8 mouse cellular contexts compared by ENCODE assay signal in the genomic region with DNA sequence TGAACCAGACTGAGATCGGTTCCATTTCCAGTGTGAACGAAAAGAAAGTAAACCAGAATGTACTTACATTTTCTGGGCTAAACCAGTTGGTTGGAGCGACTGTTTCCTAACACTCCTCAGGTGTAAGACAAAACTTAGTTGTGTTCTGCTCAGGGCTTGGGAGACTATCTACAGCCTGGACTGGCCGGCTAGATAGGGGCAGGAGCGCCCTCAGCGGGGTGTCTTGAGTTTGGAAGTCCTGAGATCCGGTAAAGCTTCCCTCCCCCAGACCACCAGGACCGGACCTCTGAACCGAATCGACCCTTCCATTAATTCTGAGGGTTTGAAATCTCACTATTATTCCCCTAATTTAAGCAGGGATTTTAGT. TPM values are rescaled to one million over a fixed set of nuclear protein-coding genes. Genes with fewer than 3 reads are reported as not detected.
A peak's percentile ranks its signal among the peaks of the same experiment; 100 is the strongest.
DNase-seq lines count a peak whose midpoint lies in the region; ATAC-seq lines count a peak whose summit lies in the region.

No protein-coding gene starts in this region.

- no peaks in the 10 kb centered on the region for H3K36me3 ChIP-seq in forebrain, embryonic 16.5 days (ENCODE audit: control insufficient read depth, insufficient read depth)
- H3K36me3 ChIP-seq in lung, embryonic 16.5 days (ENCODE audit: control insufficient read depth, insufficient read depth, low read length): no peaks in the 10 kb centered on the region

- no peaks in the 10 kb centered on the region for H3K9me3 ChIP-seq in forebrain, embryonic 16.5 days (ENCODE audit: control insufficient read depth, low read length)
- no peaks in the 10 kb centered on the region for H3K9me3 ChIP-seq in lung, embryonic 16.5 days (ENCODE audit: control insufficient read depth, low read length)

- peak overlapping the region; percentile 83; the same call in 1 of the 2 replicates for H3K9ac ChIP-seq in forebrain, embryonic 16.5 days (replicated peaks; ENCODE audit: low read depth, low read length)
- H3K9ac ChIP-seq in lung, embryonic 16.5 days (ENCODE audit: low read length): peak overlapping the region; percentile 92

- H3K27me3 ChIP-seq in forebrain, embryonic 16.5 days (replicated peaks; ENCODE audit: control insufficient read depth, insufficient read depth, low read length): no peaks in the 10 kb centered on the region
- no peaks in the 10 kb centered on the region for H3K27me3 ChIP-seq in lung, embryonic 16.5 days (ENCODE audit: control insufficient read depth, insufficient read depth, low read depth, low read length)

- H3K27ac ChIP-seq in forebrain, embryonic 16.5 days (ENCODE audit: low read length): no peak overlapping the region; the same call in 1 of the 2 replicates
- peak overlapping the region; percentile 96 for H3K27ac ChIP-seq in lung, embryonic 16.5 days (ENCODE audit: low read length)

- H3K4me1 ChIP-seq in forebrain, embryonic 16.5 days (replicated peaks; ENCODE audit: control insufficient read depth, insufficient read depth, low read length): peaks cover 24% of the 10 kb centered on the region
- peaks cover 16% of the 10 kb centered on the region; the same call in 1 of the 2 replicates for H3K4me1 ChIP-seq in lung, embryonic 16.5 days (replicated peaks; ENCODE audit: control insufficient read depth, insufficient read depth, low read length)

- peak overlapping the region; percentile 64 for H3K4me2 ChIP-seq in forebrain, embryonic 16.5 days (ENCODE audit: low read length)
- H3K4me2 ChIP-seq in lung, embryonic 16.5 days (ENCODE audit: low read depth, low read length): peak overlapping the region; percentile 92

- peak; percentile 31 for ATAC-seq in forebrain, embryonic 16.5 days
- ATAC-seq in lung, embryonic 16.5 days (ENCODE audit: low read depth): peak; percentile 63

- peak; percentile 31 for DNase-seq in urinary bladder, postnatal 25 days (ENCODE audit: low spot score)
- no peak for DNase-seq in urinary bladder, adult 18-20 months (ENCODE audit: low spot score in 2 of 2)
- peak; percentile 68 for DNase-seq in kidney, adult 9 months
- DNase-seq in ovary, postnatal 36 days (ENCODE audit: low spot score): peak; percentile 49
- no peak for DNase-seq in thymus, postnatal 36 days
- no peak for DNase-seq in cerebellum, adult 9-11 months

- 1% methylated on average over 10 of the region's 10 CpGs for WGBS in forebrain, embryonic 16.5 days
- under 1% methylated on average over 10 of the region's 10 CpGs for WGBS in lung, embryonic 16.5 days

- peak overlapping the region; percentile 78 for H3K4me3 ChIP-seq in forebrain, embryonic 16.5 days (replicated peaks; ENCODE audit: low read length)
- peak overlapping the region; percentile 89 for H3K4me3 ChIP-seq in lung, embryonic 16.5 days (ENCODE audit: low read length)

RNA-seq across cellular contexts. Expression of a gene that starts 0.7 kb away (rescaled TPM):
- polyA plus RNA-seq in forebrain, embryonic 16.5 days (2015; fragmentation: Nextera tagmentation; extraction: Ambion mirVana): 33.3 and 40.0 TPM in 2 replicates
- 80.9 and 84.2 TPM in 2 replicates for polyA plus RNA-seq in lung, embryonic 16.5 days (2015; fragmentation: Nextera tagmentation; extraction: Ambion mirVana)

Comparison
In these comparisons a context has a peak if more than half of its experiments do, and no peak if none do; other contexts are left out.
1. DNase-seq: peak in urinary bladder, postnatal 25 days (single experiment), kidney, adult 9 months (single experiment) and ovary, postnatal 36 days (single experiment); none in urinary bladder, adult 18-20 months (0 of 2), thymus, postnatal 36 days (0 of 2) and cerebellum, adult 9-11 months (single experiment).